Mouse (Mus musculus) stomach, embryonic 14.5 days (tissue): ENCODE data around the gene Tgif2. TPM values are rescaled to one million over a fixed set of nuclear protein-coding genes. Genes with fewer than 3 reads are reported as not detected.
"Not testable (repeated sequence)": the region's sequence is repeated elsewhere in the genome, so short reads cannot be mapped to it uniquely, and the experiment has no call there.

ENCODE experiments used
- ATAC-seq: fragments of 200-750 bp; cut with Nextera tagmentation; 2 replicates; pipeline ENCODE4 v1.8.0; 2017; ENCODE audit warnings: low read depth, moderate TSS enrichment; ENCODE audit not compliant: insufficient number of reproducible peaks, insufficient read depth, low FRiP score
- H3K27ac ChIP-seq: fragments of 300-500 bp; sonication (generic); 2 replicates; pipeline ENCODE4 v1.5.1; 2014; ENCODE audit warnings: mild to moderate bottlenecking, low read length, moderate library complexity, mixed read lengths
- H3K27me3 ChIP-seq: fragments of 300-500 bp; sonication (generic); 2 replicates; pipeline ENCODE4 v1.6.1; 2014; ENCODE audit warnings: low read length, control low read depth, mixed read lengths; ENCODE audit not compliant: control insufficient read depth, insufficient read depth
- H3K36me3 ChIP-seq: fragments of 300-500 bp; sonication (generic); 2 replicates; pipeline ENCODE4 v1.6.1; 2014; ENCODE audit warnings: mild to moderate bottlenecking, control low read depth, low read length, moderate library complexity, mixed read lengths; ENCODE audit not compliant: control insufficient read depth, insufficient read depth
- H3K4me1 ChIP-seq: fragments of 300-500 bp; sonication (generic); 2 replicates; pipeline ENCODE4 v1.6.1; 2014; ENCODE audit warnings: low read length, control low read depth, mixed read lengths; ENCODE audit not compliant: control insufficient read depth, insufficient read depth
- H3K4me2 ChIP-seq: fragments of 300-500 bp; sonication (generic); replicated peaks from 2 replicates; pipeline ENCODE4 v1.6.1; 2014; ENCODE audit warnings: low read depth, low read length, control low read depth
- H3K4me3 ChIP-seq: fragments of 300-500 bp; sonication (generic); 2 replicates; pipeline ENCODE4 v1.5.1; 2014; ENCODE audit warnings: low read depth, low read length, control low read depth
- H3K9ac ChIP-seq: fragments of 300-500 bp; sonication (generic); replicated peaks from 2 replicates; pipeline ENCODE4 v1.6.1; 2014; ENCODE audit warnings: low read depth, mild to moderate bottlenecking, control low read depth, low read length, moderate library complexity, mixed read lengths
- H3K9me3 ChIP-seq: fragments of 300-500 bp; sonication (generic); 2 replicates; pipeline ENCODE4 v1.6.1; 2016; ENCODE audit warnings: low read depth, low read length, control low read depth; ENCODE audit not compliant: control insufficient read depth
- WGBS: fragments of 180-500 bp; shearing (Covaris S2); extraction: QIAGEN DNeasy Blood & Tissue Kit; methylation state at CpG from one replicate; pipeline ENCODE4 v1.1.7; 2014; 5-methylcytosine and 5-hydroxymethylcytosine counted together
- polyA plus RNA-seq: library from polyadenylated mRNA; unstranded; fragments of >200 nt; fragmentation: Nextera tagmentation; extraction: Ambion mirVana; gene quantifications from 2 replicates; pipeline ENCODE4 v1.2.1, GENCODE M21; 2014

Gene Tgif2
- polyA plus RNA-seq, 1 experiment from 2014 or later = 73.7 TPM

GRCm38 (mm10) chr2:156899184-156899583 lies 59.4 kb downstream of the Tgif2 start:
- Histone ChIP-seq H3K36me3 (no peaks in the 10 kb centered on the region), H3K9ac (no peak overlapping the region), H3K27ac (no peak overlapping the region), H3K9me3 (no peaks in the 10 kb centered on the region), H3K4me3 (no peak overlapping the region), H3K4me2 (no peak overlapping the region), H3K27me3 (no peaks in the 10 kb centered on the region), H3K4me1 (no peaks in the 10 kb centered on the region)
- no peak for ATAC-seq
- WGBS = 56% methylated on average over 4 of the region's 4 CpGs

GRCm38 (mm10) chr2:156901344-156901743 lies 61.5 kb downstream of the Tgif2 start:
- Histone ChIP-seq H3K4me3 (no peak overlapping the region), H3K4me2 (no peak overlapping the region), H3K9ac (no peak overlapping the region), H3K27ac (no peak overlapping the region), H3K4me1 (no peaks in the 10 kb centered on the region), H3K27me3 (no peaks in the 10 kb centered on the region), H3K9me3 (no peaks in the 10 kb centered on the region), H3K36me3 (no peaks in the 10 kb centered on the region)
- WGBS = 75% methylated on average over 2 of the region's 2 CpGs
- no peak for ATAC-seq

GRCm38 (mm10) chr2:156901883-156902282 lies 62.1 kb downstream of the Tgif2 start:
- no peak overlapping the region for H3K9ac ChIP-seq
- H3K27me3 ChIP-seq = no peaks in the 10 kb centered on the region
- no peak for ATAC-seq
- no peak overlapping the region for H3K4me2 ChIP-seq
- 64% methylated on average over 6 of the region's 6 CpGs for WGBS
- H3K27ac ChIP-seq = no peak overlapping the region
- H3K9me3 ChIP-seq = no peaks in the 10 kb centered on the region
- H3K4me1 ChIP-seq = no peaks in the 10 kb centered on the region
- no peak overlapping the region for H3K4me3 ChIP-seq
- no peaks in the 10 kb centered on the region for H3K36me3 ChIP-seq

GRCm38 (mm10) chr2:156902411-156902810 lies 62.6 kb downstream of the Tgif2 start:
- not testable (repeated sequence) for H3K4me1 ChIP-seq, H3K9ac ChIP-seq, ATAC-seq, H3K9me3 ChIP-seq, H3K4me3 ChIP-seq, H3K4me2 ChIP-seq, H3K36me3 ChIP-seq, H3K27ac ChIP-seq, H3K27me3 ChIP-seq
- WGBS = 82% methylated on average over 4 of the region's 4 CpGs

GRCm38 (mm10) chr2:156903367-156903766 lies 63.6 kb downstream of the Tgif2 start:
- ATAC-seq = no peak
- Histone ChIP-seq H3K27ac (no peak overlapping the region), H3K9ac (no peak overlapping the region), H3K27me3 (no peaks in the 10 kb centered on the region), H3K4me3 (no peak overlapping the region), H3K9me3 (no peaks in the 10 kb centered on the region), H3K36me3 (no peaks in the 10 kb centered on the region), H3K4me2 (no peak overlapping the region), H3K4me1 (no peaks in the 10 kb centered on the region)
- WGBS = 23% methylated on average over 2 of the region's 2 CpGs

Other genes starting within 250 kb of the Tgif2 start
- 77.6 and 88.5 TPM in 2 replicates for gene Dlgap4, start 226.3 kb upstream of the Tgif2 start, polyA plus RNA-seq
- gene Myl9, start 64.6 kb upstream of the Tgif2 start, polyA plus RNA-seq = 1,732 and 1,736 TPM in 2 replicates
- 8.0 and 9.1 TPM in 2 replicates for gene 4930518I15Rik, start 17.9 kb downstream of the Tgif2 start, polyA plus RNA-seq
- 189 and 202 TPM in 2 replicates for gene Rab5if, start 23.1 kb downstream of the Tgif2 start, polyA plus RNA-seq
- gene Sla2, start 47.2 kb downstream of the Tgif2 start, polyA plus RNA-seq = 0.22 and 0.28 TPM in 2 replicates
- gene Ndrg3, start 152.0 kb downstream of the Tgif2 start, polyA plus RNA-seq = 44.4 and 45.1 TPM in 2 replicates
- 36.4 and 38.7 TPM in 2 replicates for gene Dsn1, start 167.1 kb downstream of the Tgif2 start, polyA plus RNA-seq
- 7.3 and 8.1 TPM in 2 replicates for gene Soga1, start 239.2 kb downstream of the Tgif2 start, polyA plus RNA-seq
- not detected in 2 replicates for gene Tldc2, start 247.0 kb downstream of the Tgif2 start, polyA plus RNA-seq